Mouse (Mus musculus) left cerebral cortex, postnatal 14 days (tissue): ENCODE measurements around the gene Egfl8. TPM values are rescaled to one million over a fixed set of nuclear protein-coding genes. Genes with fewer than 3 reads are reported as not detected.

ENCODE experiments used
- DNase-seq, 2 experiments: peaks; one replicate each; pipeline ENCODE4 v3.0.0; 2021 to 2022; ENCODE audit warnings: low spot score in 2 of 2, mixed read lengths in 1 of 2
- intact Hi-C: fragments of 180-260 bp; cut with DNase I; formaldehyde crosslinking; loops from one replicate; pipeline ENCODE4 v1.15.1; 2025
- long read RNA-seq, 2 experiments: library from polyadenylated mRNA; stranded (forward); transcript quantifications; one replicate each; pipeline ENCODE4 v2.0.0; 2021
- total RNA-seq, 2 experiments: library from RNA; stranded (reverse); gene quantifications; 2 replicates each; pipeline ENCODE4 v1.2.3; 2021

Egfl8 gene
- total RNA-seq, result 1 to 10 TPM; 3.5 to 4.1 TPM
- long read RNA-seq, experiment 1, partial matches to known transcripts, result 0 of 4 reads
- long read RNA-seq, experiment 1, other reads (novel, unspliced or antisense), result 2 of 4 reads
- long read RNA-seq, experiment 2, partial matches to known transcripts, result 0 of 4 reads
- long read RNA-seq, experiment 2, other reads (novel, unspliced or antisense), result 4 of 4 reads

GRCm38 (mm10) chr17:34615871-34616270 lies at the start of gene Egfl8:
Gene Egfl8 (minus strand): TSS chr17:34615971.
- no peak for DNase-seq
- intact Hi-C loops, result no loop called here

GRCm38 (mm10) chr17:34664472-34664871 lies 48.7 kb upstream of the Egfl8 start:
- DNase-seq, result no peak
- intact Hi-C loops, result no loop called here

GRCm38 (mm10) chr17:34663558-34663957 lies 47.8 kb upstream of the Egfl8 start:
- no peak for DNase-seq
- intact Hi-C loops, result no loop called here

GRCm38 (mm10) chr17:34662978-34663377 lies 47.2 kb upstream of the Egfl8 start:
- intact Hi-C loops, result no loop called here
- DNase-seq, result no peak

- intact Hi-C loops, result no loop called here
- no peak for DNase-seq
Observed at GRCm38 (mm10) chr17:34662468-34662867, 46.7 kb upstream of the Egfl8 start.

- intact Hi-C loops, result no loop called here
- DNase-seq, result no peak
Observed at GRCm38 (mm10) chr17:34661121-34661591, 45.4 kb upstream of the Egfl8 start.

- intact Hi-C loops, result no loop called here
- no peak for DNase-seq
Observed at GRCm38 (mm10) chr17:34660259-34660820, 44.6 kb upstream of the Egfl8 start.

GRCm38 (mm10) chr17:34659897-34660214 lies 44.1 kb upstream of the Egfl8 start:
- DNase-seq, result no peak
- intact Hi-C loops, result loop anchor here (10.0 kb wide), 1 partner anchor 145 kb away; the partner anchor contains the start of gene Cyp21a1

- intact Hi-C loops, result loop anchor here (10.0 kb wide), 1 partner anchor 145 kb away; the partner anchor contains the start of gene Cyp21a1
- DNase-seq, result no peak
Observed at GRCm38 (mm10) chr17:34659181-34659896, 43.6 kb upstream of the Egfl8 start.

GRCm38 (mm10) chr17:34658591-34658990 lies 42.8 kb upstream of the Egfl8 start:
- intact Hi-C loops, result loop anchor here (10.0 kb wide), 1 partner anchor 146 kb away; the partner anchor contains the start of gene Cyp21a1
- DNase-seq, result no peak

- DNase-seq, result no peak
- intact Hi-C loops, result loop anchor here (10.0 kb wide), 1 partner anchor 147 kb away; the partner anchor contains the start of gene Cyp21a1
Observed at GRCm38 (mm10) chr17:34658145-34658544, 42.4 kb upstream of the Egfl8 start.

GRCm38 (mm10) chr17:34657271-34657670 lies 41.5 kb upstream of the Egfl8 start:
- no peak for DNase-seq
- intact Hi-C loops, result loop anchor here (10.0 kb wide), 1 partner anchor 148 kb away; the partner anchor contains the start of gene Cyp21a1

- intact Hi-C loops, result loop anchor here (10.0 kb wide), 1 partner anchor 148 kb away; the partner anchor contains the start of gene Cyp21a1
- DNase-seq, result no peak
Observed at GRCm38 (mm10) chr17:34656666-34657065, 40.9 kb upstream of the Egfl8 start.

GRCm38 (mm10) chr17:34655581-34655991 lies 39.8 kb upstream of the Egfl8 start:
- intact Hi-C loops, result loop anchor here (10.0 kb wide), 1 partner anchor 149 kb away; the partner anchor contains the start of gene Cyp21a1
- peak; percentile 58 to 75 for DNase-seq

GRCm38 (mm10) chr17:34655160-34655559 lies 39.4 kb upstream of the Egfl8 start:
- intact Hi-C loops, result loop anchor here (10.0 kb wide), 1 partner anchor 150 kb away; the partner anchor contains the start of gene Cyp21a1
- no peak for DNase-seq

- no peak for DNase-seq
- intact Hi-C loops, result loop anchor here (5.0 to 10.0 kb wide), 3 partner anchors 58 to 183 kb away; partner anchors contain the start of genes Cyp21a1, Dxo and Stk19
Observed at GRCm38 (mm10) chr17:34654392-34654791, 38.6 kb upstream of the Egfl8 start.

- intact Hi-C loops, result loop anchor here (5.0 to 10.0 kb wide), 3 partner anchors 58 to 183 kb away; partner anchors contain the start of genes Cyp21a1, Dxo and Stk19
- DNase-seq, result peak in 1 of 2 experiments; percentile 66
Observed at GRCm38 (mm10) chr17:34653746-34654285, 38.0 kb upstream of the Egfl8 start.

- DNase-seq, result no peak
- intact Hi-C loops, result loop anchor here (5.0 to 10.0 kb wide), 3 partner anchors 59 to 184 kb away; partner anchors contain the start of genes Cyp21a1, Dxo and Stk19
Observed at GRCm38 (mm10) chr17:34652985-34653384, 37.2 kb upstream of the Egfl8 start.

- intact Hi-C loops, result loop anchor here (5.0 to 10.0 kb wide), 3 partner anchors 60 to 185 kb away; partner anchors contain the start of genes Cyp21a1, Dxo and Stk19
- DNase-seq, result no peak
Observed at GRCm38 (mm10) chr17:34652546-34652945, 36.8 kb upstream of the Egfl8 start.
